Mouse (Mus musculus) small intestine, adult 2 months (tissue): ENCODE data around the gene Slc28a3.

Experiments used
- CTCF ChIP-seq: fragments of 200-500 bp; IDR thresholded peaks from 2 replicates; pipeline ENCODE4 v1.5.1; 2012; ENCODE audit warnings: low read depth, mild to moderate bottlenecking, control low read depth, inconsistent platforms, low read length, moderate library complexity, mixed read lengths; ENCODE audit not compliant: insufficient replicate concordance, insufficient read length; ENCODE audit errors: extremely low read depth
- POLR2A ChIP-seq: fragments of 200-500 bp; IDR thresholded peaks from 2 replicates; pipeline ENCODE4 v1.6.1; 2012; ENCODE audit warnings: low read depth, mild to moderate bottlenecking, control low read depth, inconsistent platforms, low read length, moderate library complexity

GRCm38 (mm10) chr13:58520580-58521330 is 89.9 kb downstream of the Slc28a3 start:
- no peak for TF ChIP-seq CTCF
- no peak for TF ChIP-seq POLR2A
